Mouse (Mus musculus): ENCODE data around the gene Grasp.

The Grasp gene

DNA sequence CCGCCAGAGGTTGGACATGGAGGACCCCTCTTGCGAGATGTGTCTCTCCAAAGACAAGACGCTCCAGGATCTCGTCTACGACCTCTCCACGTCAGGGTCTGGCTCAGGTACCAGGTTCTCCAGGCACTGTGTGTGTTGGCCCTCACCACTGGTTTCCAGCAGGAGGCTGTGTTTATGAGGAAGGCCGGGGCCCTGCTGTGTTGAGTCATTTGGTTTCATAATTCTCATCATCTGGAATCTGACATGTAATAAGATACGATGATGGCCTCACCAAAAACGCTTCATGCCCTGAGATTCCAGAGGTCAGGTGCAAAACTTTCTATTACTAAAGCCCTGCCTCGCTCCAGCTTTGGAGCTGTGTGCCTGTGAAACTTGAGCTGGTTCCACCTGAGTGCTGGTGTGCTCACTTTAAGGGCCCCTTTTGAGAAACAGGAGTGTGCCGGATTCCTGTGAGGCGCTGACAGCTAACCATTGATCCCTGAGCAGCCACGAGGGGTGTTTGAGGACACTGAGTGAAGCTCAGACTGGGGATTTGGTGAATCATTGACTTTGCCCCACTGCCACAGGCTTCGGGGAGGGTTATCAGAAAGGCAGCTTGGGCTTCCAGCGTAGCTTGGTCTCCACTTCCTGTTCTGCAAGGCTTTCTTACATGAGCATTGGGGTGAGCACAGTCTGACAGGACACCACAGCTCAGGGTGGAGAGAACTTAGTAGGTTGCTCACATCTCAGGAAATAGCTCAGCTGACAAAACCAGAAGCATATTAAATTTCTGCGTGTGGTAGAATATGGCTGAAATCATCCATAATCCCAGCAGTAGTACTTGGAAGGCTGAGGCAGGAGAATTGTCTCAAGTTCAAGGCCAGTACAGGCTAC, 28.8 kb upstream of the Grasp start:
- DNase-seq, result no peak

DNA sequence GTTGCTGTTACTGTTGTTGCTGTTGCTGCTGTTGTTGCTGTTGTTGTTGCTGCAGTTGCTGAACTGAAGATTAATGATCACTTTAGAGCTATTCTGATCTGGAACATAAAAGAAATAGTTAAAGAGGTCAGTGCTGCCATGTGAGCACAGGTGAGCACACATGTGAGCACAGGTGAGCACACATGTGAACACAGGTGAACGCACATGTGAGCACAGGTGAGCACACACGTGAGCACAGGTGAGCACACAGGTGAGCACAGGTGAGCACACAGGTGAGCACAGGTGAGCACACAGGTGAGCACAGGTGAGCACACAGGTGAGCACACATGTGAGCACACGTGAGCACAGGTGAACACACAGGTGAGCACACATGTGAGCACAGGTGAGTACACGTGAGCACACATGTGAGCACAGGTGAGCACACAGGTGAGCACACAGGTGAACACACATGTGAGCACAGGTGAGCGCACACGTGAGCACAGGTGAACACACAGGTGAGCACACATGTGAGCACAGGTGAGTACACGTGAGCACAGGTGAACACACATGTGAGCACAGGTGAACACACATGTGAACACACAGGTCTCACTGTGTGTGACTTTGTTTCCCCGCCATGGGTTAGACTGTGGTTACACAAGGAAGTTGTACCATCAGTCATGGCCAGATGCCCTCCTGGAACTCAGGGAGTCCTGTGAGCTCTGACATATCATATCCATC, 27.8 kb upstream of the Grasp start:
- DNase-seq, result no peak

GRCm38 (mm10) chr15:101196961-101197360, 27.0 kb upstream of the Grasp start:
- DNase-seq, result no peak

DNA sequence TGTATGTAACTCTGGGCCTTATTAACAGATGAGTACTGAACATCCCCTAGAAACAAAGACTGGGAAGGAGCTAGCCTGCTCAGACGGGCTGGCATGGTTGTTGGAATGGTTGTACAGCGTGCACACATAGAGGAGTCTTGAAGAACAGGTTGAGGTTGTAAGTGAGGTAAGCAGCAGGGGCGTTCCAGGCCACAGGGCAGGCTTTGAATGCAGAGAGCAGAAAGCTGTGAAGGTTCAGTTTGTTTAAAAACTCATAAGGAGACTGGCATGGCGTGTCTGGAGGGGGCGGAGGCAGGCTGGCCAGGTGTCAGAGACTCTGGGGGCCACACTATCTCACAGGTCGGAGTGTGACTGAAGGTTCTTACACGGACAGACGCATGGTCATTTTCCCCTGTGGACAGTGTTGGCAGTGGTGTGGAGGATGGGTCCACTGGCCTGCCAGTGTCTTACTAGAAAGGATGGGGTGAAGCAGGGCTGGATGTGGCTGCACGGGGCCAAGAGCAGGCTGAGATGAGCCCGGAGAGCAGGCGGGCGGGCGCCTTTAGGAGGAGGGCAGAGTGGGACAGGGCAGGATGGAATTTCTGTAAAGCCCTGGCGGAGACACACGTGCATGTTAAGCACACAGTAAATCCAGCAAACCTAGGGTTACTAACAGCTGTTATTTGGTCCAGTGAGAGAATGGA, 26.4 kb upstream of the Grasp start:
- DNase-seq, result no peak

DNA sequence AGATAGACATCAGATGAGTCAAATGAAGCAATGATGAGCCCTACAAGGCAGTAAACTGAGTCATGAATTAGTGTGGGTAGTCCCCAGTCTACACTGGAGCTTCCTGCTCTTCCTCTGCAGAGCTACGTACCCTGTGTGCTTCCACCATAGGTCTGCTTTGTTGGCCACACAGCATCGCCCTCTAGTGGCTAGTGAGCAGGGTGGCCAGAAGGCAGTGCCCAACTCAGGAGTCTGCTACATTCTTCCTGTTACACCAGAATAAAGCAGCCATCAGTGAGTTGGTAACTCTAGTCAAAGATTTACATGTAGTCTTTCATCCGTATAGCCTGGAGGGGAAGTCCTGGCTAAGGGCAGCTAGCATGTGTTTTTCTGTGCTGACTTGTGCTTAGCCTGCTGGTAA, 25.8 kb upstream of the Grasp start:
- DNase-seq, result peak; percentile 81

- DNase-seq, result no peak
These were observed 25.1 kb upstream of the Grasp start for GRCm38 (mm10) chr15:101198850-101199249.

DNA sequence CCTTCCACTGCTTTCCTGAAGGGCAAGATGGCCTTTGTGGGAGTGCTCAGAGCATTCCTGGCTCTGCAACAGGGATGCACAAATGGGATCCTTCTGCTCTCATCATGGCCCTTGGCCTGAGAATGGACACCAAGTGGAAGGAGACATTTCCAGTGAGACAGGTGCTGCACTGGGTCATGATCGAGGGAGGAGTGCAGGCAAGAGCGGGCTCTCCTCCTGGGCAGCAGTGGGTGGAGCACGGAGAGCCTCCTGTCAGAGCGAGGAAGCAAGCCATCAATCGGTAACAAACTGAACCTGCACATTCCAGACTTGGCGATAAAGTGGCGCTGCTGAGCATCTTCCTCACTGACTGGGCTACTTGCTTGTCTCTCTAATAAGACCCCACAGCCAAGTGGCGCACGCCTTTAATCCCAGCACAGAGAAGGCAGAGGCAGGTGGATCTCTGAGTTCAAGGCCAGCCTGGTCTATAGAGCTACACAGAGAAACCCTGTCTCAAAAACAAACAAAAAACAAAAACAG, 23.2 kb upstream of the Grasp start:
- DNase-seq, result no peak

- DNase-seq, result no peak
These were observed 22.6 kb upstream of the Grasp start for GRCm38 (mm10) chr15:101201414-101201813.

- no peak for DNase-seq
These were observed 20.3 kb upstream of the Grasp start for GRCm38 (mm10) chr15:101203673-101204072.

DNA sequence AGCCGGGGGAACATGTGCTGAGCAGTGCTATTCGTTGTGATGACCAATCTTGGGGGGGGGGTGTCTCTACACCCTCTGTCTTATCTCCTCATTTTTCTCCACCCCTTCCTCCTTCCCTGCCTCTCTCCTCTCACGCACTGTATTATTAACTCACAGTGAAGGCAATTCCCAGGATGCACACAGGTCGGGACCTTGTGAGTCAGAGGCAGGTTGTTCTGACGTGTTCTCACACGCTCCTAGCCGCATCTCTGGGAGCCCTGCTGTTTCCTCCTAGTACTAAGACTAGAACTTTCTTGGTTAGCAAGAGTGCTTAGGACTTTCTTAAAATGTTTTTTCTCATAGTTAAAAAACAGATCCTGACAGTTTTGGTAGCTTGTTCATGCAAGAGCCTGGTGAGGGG, 19.2 kb upstream of the Grasp start:
- DNase-seq, result no peak

- DNase-seq, result peak; percentile 79
These were observed 13.8 kb upstream of the Grasp start for GRCm38 (mm10) chr15:101210228-101210627.

DNA sequence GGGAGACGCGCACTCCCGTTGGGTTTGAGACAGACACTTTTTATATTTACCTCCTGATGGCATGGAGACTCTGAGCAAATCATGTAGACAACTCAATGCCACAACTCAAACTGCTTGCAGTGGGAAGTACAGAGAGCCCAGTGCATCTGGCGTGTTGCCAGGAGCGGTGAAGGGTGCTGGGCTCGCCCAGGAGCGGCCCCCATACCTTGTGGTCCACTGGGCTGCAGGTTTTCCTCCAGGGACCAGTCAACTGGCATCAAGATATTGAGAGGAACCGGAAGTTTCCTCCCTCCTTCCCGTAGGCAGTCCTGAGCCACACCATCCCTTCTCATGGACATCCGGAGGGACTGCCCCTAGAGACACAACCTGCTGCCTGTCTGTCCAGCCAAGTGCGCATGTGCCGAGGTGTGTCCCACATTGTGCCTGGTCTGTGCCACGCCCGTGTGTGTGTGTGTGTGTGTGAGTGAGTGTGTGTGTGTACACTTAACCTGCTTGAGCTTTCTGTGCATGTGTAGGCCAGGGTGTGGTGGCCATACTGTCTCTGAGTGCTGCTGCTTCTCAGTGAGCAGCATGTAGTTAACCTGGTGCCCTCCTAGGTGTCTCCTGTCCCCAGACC, 12.9 kb upstream of the Grasp start:
- no peak for DNase-seq

- no peak for DNase-seq
These were observed 11.6 kb upstream of the Grasp start for GRCm38 (mm10) chr15:101212435-101212834.

GRCm38 (mm10) chr15:101215136-101215535, 8.9 kb upstream of the Grasp start:
- no peak for DNase-seq

DNA sequence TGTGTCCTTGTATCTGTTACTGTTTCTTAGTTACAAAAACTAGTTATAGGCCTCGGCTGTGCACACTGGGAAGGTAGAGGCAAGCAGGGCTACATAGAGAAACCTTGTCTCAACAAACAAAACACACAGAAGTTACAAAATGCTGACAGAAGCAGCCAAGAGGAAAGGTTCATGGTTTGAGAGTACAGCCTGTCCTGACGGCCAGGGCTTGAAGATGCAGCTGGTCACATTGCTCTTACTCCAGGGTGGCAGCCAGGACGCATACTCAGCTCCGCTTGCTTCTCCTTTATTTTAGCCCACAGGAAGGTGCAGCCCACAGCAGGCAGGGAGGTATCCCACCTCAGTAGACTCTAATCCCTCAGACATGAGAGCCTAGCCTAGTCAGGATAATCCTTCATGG, 8.0 kb upstream of the Grasp start:
- no peak for DNase-seq

DNA sequence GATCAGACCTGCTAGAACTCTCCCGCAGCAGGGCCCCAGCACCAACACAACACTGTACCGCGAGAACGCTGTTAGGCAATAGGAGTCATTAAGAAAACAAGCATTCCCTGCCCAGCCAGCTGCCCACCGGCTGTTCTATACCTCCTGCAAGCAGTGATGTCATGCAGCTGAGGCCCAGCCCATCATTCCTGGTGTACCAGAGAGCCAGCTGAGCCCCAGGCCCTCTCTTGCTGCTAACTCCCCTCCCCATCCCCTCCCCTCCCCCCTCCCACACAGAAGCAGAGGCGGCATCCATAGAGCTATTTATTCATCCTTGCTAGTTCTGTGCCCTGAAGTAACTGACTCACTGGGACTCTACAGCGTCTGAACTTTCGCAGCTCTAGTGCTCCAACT, 3.1 kb upstream of the Grasp start:
- DNase-seq, result no peak

DNA sequence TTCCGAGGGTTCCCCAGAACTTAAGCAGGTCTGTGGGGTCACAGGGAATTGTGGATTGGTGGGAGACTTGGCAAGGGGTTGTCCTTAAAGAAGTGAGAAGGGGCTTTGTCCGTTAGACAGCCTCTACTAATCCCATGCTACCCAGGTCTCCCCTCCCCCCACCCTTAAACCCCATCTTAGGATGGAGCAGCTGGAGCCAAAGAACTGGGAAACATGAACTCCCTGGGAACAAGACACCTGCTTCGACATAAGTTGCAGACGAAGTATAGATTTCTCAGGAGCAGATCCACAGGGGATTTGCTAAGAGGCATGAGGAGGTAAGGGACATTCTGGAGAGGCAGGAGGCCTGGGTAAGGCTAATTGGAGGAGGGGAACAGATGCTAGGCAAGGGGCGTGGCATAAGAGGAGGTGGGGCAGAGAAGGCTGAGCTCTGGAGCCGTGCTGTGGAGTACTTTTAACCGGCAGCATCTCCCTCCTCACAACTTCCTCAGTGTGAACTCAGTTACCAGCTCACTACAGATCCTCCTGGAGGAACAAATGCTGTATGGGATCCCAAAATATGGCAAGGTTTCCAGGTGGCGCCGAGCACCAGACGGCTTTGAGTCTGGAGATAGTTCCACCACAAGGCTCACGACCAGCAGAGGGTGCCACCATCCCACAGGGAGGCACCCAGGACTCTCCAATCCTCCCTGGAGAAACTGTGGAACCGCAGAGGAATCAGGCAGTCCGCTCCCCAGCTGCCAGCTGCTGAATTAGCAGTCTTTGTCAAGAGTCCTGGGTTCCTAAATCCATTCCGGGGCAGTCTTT, 2.5 kb upstream of the Grasp start:
- peak; percentile 97 for DNase-seq

GRCm38 (mm10) chr15:101222897-101223482, 998 bp upstream of the Grasp start:
- no peak for DNase-seq

DNA sequence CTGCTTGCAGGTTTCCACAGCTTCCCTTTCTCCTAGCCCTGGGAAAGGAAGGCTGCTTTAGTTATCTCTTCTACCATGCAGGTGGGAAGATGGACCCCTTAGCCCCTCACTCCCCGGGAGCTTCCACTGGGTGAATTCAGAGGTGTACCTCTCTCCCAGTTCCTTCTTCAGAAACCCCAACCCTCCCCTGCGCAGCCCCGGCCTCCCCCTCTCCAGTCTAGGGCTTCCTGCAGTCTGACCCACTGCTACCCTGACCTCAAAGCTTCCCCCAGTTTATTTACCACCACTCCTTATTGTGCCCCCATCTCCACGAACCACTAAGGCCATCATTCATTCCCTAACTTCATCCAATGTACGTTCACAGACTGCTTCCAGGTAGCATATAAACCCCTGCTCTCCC, 392 bp upstream of the Grasp start:
- DNase-seq, result no peak

- DNase-seq, result peak; percentile 51
These were observed 989 bp downstream of the Grasp start for GRCm38 (mm10) chr15:101224977-101225376.

DNA sequence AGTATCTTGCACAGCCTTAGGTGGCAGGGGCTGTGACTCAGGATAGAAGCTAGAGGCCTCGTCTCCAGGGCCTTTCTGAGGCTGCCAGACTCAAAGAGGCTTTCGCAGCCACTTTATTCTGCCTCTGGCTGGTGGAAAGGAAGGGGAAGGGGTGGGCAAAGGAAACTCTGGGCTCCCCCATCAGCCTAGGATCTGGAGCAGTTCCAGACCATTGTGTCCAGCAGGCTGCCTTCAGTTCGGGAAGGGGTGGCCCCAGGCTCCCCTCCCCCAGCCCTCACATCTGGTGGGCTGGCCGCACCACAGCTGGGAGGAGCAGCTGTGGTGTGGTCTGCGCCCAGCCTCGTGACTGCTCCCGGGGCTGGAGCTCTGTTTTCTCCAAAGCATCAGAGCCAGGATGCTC, 4.0 kb downstream of the Grasp start:
- DNase-seq, result peak; percentile 80

Measured in lung, postnatal 14 days (tissue).